Mouse (Mus musculus) kidney, embryonic 14.5 days (tissue): Measurements from ENCODE around the gene Arhgef40. TPM values are rescaled to one million over a fixed set of nuclear protein-coding genes. Genes with fewer than 3 reads are reported as not detected.

Experiments
- ATAC-seq: fragments of 200-750 bp; cut with Nextera tagmentation; 2 replicates; pipeline ENCODE4 v1.8.0; 2017; ENCODE audit warnings: moderate number of reproducible peaks, mild to moderate bottlenecking, moderate TSS enrichment, moderate library complexity; ENCODE audit not compliant: low FRiP score, low TSS enrichment
- H3K27ac ChIP-seq: fragments of 300-500 bp; sonication (generic); 2 replicates; pipeline ENCODE4 v1.5.1; 2014; ENCODE audit warnings: low read depth, mild to moderate bottlenecking, low read length, moderate library complexity, mixed read lengths
- H3K27me3 ChIP-seq: fragments of 300-500 bp; sonication (generic); 2 replicates; pipeline ENCODE4 v1.6.1; 2014; ENCODE audit warnings: mild to moderate bottlenecking, low read length; ENCODE audit not compliant: control insufficient read depth, insufficient read depth
- H3K36me3 ChIP-seq: fragments of 300-500 bp; sonication (generic); 2 replicates; pipeline ENCODE4 v1.6.1; 2014; ENCODE audit warnings: low read length, mixed read lengths; ENCODE audit not compliant: control insufficient read depth, insufficient read depth
- H3K4me1 ChIP-seq: fragments of 300-500 bp; sonication (generic); 2 replicates; pipeline ENCODE4 v1.6.1; 2014; ENCODE audit warnings: low read length, mixed read lengths; ENCODE audit not compliant: control insufficient read depth, insufficient read depth
- H3K4me2 ChIP-seq: fragments of 300-500 bp; sonication (generic); replicated peaks from 2 replicates; pipeline ENCODE4 v1.6.1; 2014; ENCODE audit warnings: low read depth, mild to moderate bottlenecking, low read length
- H3K4me3 ChIP-seq: fragments of 300-500 bp; sonication (generic); 2 replicates; pipeline ENCODE4 v1.5.1; 2014; ENCODE audit warnings: mild to moderate bottlenecking, low read length
- H3K9ac ChIP-seq: fragments of 300-500 bp; sonication (generic); 2 replicates; pipeline ENCODE4 v1.6.1; 2014; ENCODE audit warnings: low read depth, mild to moderate bottlenecking, low read length, moderate library complexity
- H3K9me3 ChIP-seq: fragments of 300-500 bp; sonication (generic); 2 replicates; pipeline ENCODE4 v1.6.1; 2016; ENCODE audit warnings: low read length; ENCODE audit not compliant: control insufficient read depth
- WGBS: fragments of 180-500 bp; shearing (Covaris S2); extraction: QIAGEN DNeasy Blood & Tissue Kit; methylation state at CpG from one replicate; pipeline ENCODE4 v1.1.7; 2014; 5-methylcytosine and 5-hydroxymethylcytosine counted together
- polyA plus RNA-seq: library from polyadenylated mRNA; unstranded; fragments of >200 nt; fragmentation: Nextera tagmentation; extraction: Ambion mirVana; gene quantifications from 2 replicates; pipeline ENCODE4 v1.2.1, GENCODE M21; 2014

The Arhgef40 gene
- 72.4 and 74.9 TPM in 2 replicates for polyA plus RNA-seq

DNA sequence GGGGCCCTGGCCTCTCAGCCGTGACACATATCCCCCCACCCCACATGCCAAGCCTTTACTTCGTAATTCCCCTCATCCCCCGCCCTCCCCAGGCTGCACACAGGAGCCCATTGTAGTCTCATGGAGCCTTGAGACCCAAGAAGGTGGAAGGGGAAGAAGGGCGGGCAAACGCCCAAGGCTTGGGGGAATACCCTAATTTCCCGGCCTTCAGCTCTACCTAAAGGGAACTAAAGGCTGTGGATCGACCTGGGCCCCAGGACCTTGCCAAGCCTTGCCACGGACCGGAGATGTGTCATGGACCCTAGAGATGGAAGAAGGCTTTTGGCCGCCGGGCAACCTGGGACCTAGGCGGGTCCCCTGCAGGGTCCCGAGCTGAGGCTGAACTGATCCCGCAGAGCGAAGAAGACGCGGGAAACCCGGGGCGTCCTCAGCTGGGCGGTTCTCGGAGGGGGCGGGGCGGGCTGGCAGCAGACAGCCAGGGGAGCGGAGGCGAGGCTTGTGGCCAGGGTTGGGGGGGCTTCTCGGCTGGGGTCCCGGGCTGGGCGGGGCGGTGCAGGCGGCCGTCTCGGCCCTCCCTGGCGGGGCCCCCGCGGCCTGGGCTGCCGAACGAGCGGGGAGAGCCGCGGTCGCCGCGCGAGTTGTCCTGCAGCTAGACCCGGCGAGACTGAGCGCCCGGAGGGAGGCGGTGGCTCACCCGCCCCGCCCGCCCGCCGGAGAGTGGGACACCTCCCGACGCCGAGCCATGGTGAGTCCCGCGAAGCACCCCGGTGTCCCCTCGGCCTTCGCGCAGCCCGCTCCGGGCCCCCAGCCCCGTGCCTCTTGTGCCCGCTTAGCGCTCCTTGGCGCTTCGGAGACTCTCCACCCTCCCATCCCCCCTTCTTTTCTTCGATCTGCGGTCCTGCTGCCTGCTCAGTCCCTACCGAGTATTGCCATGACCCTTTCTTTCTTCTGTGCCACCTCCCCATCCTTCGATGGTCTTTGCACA is at the start of gene Arhgef40:
Gene Arhgef40 (plus strand): TSS at position 473 of the 985 bp plus-strand sequence.
- ATAC-seq: peak; percentile 87
- peak within 1 kb of the TSS; percentile 70 for H3K27ac ChIP-seq
- H3K36me3 ChIP-seq: peaks cover 21% of the 10 kb centered on the region
- H3K4me2 ChIP-seq: peak within 1 kb of the TSS; percentile 80
- peak within 1 kb of the TSS; percentile 66 for H3K4me3 ChIP-seq
- H3K9ac ChIP-seq: peak within 1 kb of the TSS; percentile 82
- no peaks in the 10 kb centered on the region for H3K9me3 ChIP-seq
- no peaks in the 10 kb centered on the region for H3K27me3 ChIP-seq
- H3K4me1 ChIP-seq: peaks cover 25% of the 10 kb centered on the region
- WGBS: 0% methylated on average over 47 of the region's 74 CpGs

DNA sequence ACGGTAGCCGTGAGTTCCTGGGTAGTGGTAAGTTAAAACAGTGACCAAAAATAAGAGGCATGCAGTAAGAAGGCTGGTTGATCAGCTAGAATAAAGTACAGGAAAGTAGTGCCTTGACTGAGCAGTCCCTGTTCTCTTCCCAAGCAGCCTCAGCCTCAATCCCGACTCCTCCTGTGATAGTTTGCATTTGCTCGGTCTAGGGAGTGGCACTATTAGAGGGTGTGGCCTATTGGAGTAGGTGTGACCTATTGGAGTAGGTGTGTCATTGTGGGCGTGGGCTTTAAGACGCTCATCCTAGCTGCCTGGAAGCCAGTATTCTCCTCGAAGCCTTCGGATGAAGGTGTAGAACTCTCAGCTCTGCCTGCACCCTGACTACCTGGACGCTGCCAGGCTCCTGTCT is 45.5 kb upstream of the Arhgef40 start:
- 88% methylated on average over 9 of the region's 9 CpGs for WGBS
- no peaks in the 10 kb centered on the region for H3K27me3 ChIP-seq
- H3K4me1 ChIP-seq: peaks cover 10% of the 10 kb centered on the region; the same call in 1 of the 2 replicates
- H3K9ac ChIP-seq: no peak overlapping the region
- H3K9me3 ChIP-seq: peaks cover 4% of the 10 kb centered on the region; the same call in 1 of the 2 replicates
- H3K36me3 ChIP-seq: no peaks in the 10 kb centered on the region
- H3K27ac ChIP-seq: no peak overlapping the region
- ATAC-seq: no peak
- no peak overlapping the region for H3K4me3 ChIP-seq
- no peak overlapping the region for H3K4me2 ChIP-seq

DNA sequence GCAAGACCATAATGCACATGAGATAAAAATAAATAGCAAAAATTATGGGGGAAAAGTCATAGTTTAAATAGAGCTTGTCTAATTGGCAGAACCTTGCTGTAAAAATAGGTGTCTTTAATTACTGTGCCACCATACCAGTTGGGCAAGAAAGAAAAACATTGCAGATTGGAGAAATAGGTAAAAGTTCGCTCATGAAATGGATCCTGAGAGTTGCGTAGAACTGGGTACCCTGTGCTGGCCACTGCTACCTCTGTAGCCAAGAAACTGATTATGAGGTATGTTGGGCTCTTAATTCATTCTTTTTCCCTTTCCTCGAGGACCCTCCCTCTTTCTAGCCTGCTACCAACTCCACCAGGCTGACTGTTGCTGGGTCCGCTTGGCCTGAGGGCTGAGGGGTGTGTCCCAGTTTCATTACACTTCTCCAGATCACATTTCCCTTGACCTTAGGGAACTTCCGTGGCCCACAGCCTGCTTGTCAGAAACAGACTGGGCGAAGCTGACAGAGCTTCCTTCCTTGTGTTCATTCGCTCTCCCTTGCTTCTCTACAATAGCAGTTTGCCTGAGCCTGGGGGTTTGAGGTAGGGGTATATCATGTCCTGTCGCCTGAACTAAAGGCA is 43.5 kb upstream of the Arhgef40 start:
- Histone ChIP-seq H3K4me1 (peaks cover 10% of the 10 kb centered on the region; the same call in 1 of the 2 replicates), H3K27me3 (no peaks in the 10 kb centered on the region), H3K27ac (no peak overlapping the region), H3K4me2 (no peak overlapping the region), H3K4me3 (no peak overlapping the region), H3K9me3 (peaks cover 4% of the 10 kb centered on the region; the same call in 1 of the 2 replicates), H3K9ac (no peak overlapping the region), H3K36me3 (no peaks in the 10 kb centered on the region)
- peak; percentile 83 for ATAC-seq
- WGBS: 22% methylated on average over 8 of the region's 8 CpGs

DNA sequence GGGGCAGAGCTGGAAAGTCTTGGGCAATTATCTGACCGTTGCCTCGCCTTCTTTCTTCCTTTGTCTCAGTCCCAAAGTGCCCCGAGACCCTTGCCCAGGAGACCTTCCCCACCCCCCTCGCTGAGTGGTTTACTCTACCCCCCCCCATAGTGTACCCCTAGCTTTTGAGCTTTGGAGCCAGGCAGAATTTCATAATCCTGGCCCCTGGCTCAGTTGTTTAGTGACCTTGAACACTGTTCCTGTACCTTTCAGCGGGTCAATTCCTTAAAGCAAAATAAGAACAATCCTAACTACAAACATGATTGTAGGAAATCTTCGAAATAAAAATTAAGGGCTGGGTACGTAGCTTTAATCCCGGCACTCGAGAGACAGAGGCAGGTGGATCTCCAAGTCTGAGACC is 42.9 kb upstream of the Arhgef40 start:
- Histone ChIP-seq H3K36me3 (no peaks in the 10 kb centered on the region), H3K4me3 (no peak overlapping the region), H3K4me2 (no peak overlapping the region), H3K27ac (no peak overlapping the region), H3K9me3 (peaks cover 4% of the 10 kb centered on the region; the same call in 1 of the 2 replicates), H3K9ac (no peak overlapping the region), H3K27me3 (no peaks in the 10 kb centered on the region), H3K4me1 (peaks cover 10% of the 10 kb centered on the region; the same call in 1 of the 2 replicates)
- 0 out of 2 replicates have a peak, but pooled peaks have one; percentile 25 for ATAC-seq
- WGBS: 59% methylated on average over 9 of the region's 9 CpGs

DNA sequence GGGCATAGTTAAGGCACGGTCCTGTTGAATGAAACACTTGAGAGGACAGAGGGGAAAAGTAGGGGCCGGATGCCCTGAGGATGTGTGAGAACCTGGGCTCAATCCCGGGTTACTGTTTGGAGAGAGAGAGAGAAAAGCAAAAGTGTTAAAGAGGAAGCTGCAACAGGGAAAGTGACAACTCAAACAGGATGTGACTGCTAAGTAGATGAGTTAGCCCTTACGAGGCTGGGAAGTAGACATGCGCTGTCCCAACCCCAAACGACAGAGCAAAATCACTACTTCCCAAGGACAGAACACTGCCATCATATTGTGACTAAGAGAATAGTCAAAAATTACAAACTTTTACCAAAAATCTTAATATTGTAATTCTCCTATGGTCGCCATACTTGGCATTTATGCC is 42.3 kb upstream of the Arhgef40 start:
- H3K27me3 ChIP-seq: no peaks in the 10 kb centered on the region
- H3K4me3 ChIP-seq: no peak overlapping the region
- H3K9me3 ChIP-seq: peaks cover 4% of the 10 kb centered on the region; the same call in 1 of the 2 replicates
- no peak for ATAC-seq
- H3K9ac ChIP-seq: no peak overlapping the region
- H3K27ac ChIP-seq: no peak overlapping the region
- WGBS: 44% methylated on average over 7 of the region's 7 CpGs
- H3K36me3 ChIP-seq: no peaks in the 10 kb centered on the region
- peaks cover 10% of the 10 kb centered on the region; the same call in 1 of the 2 replicates for H3K4me1 ChIP-seq
- H3K4me2 ChIP-seq: no peak overlapping the region

DNA sequence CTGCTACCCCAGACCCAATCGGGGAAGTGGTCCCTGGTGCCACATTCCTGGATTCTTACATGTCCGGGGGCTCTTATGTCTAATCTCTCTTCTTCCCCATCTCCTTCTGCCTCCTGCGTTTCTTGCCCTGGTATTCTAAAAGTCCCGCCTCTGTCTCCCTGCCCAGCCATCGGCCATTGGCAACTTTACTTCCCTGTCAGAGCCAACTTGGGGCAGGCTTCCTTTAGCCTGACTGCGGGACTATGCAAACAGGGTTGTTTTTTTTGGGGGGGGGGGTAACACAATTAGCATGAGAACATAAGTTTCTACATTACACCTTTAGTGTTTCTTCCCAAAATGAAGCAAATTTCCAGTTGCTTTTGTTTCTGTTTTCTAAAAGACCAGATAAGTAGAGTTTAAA is 41.2 kb upstream of the Arhgef40 start:
- ATAC-seq: no peak
- no peak overlapping the region for H3K4me2 ChIP-seq
- 85% methylated on average over 6 of the region's 6 CpGs for WGBS
- H3K27me3 ChIP-seq: no peaks in the 10 kb centered on the region
- H3K4me3 ChIP-seq: no peak overlapping the region
- no peaks in the 10 kb centered on the region for H3K36me3 ChIP-seq
- H3K27ac ChIP-seq: no peak overlapping the region
- H3K9ac ChIP-seq: no peak overlapping the region
- no peaks in the 10 kb centered on the region for H3K9me3 ChIP-seq
- H3K4me1 ChIP-seq: peaks cover 10% of the 10 kb centered on the region; the same call in 1 of the 2 replicates

DNA sequence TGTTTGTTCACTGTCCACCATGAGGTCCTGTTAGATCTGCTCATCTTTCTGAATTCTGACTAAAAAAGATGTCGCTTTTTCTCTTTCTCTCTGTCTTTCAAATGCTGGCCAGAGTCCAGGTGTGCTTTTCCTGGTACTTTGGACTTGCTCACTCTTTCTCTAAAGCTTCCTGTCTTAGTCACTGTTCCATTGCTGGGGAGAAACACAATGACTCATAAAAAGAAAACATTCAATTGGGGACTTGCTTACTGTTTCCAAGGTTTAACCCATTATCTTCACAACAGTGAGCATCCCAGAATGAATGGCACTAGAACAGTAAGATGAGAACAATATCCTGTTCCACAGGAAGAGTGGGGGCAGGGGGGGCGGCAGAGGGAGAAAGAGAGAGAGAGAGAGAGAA is 24.2 kb upstream of the Arhgef40 start:
- Histone ChIP-seq H3K4me1 (no peaks in the 10 kb centered on the region), H3K9ac (no peak overlapping the region), H3K4me2 (no peak overlapping the region), H3K36me3 (no peaks in the 10 kb centered on the region), H3K9me3 (no peaks in the 10 kb centered on the region; the same call in 1 of the 2 replicates), H3K27me3 (no peaks in the 10 kb centered on the region), H3K27ac (no peak overlapping the region), H3K4me3 (no peak overlapping the region)
- no peak for ATAC-seq
- WGBS: 81% methylated on average over 2 of the region's 2 CpGs

DNA sequence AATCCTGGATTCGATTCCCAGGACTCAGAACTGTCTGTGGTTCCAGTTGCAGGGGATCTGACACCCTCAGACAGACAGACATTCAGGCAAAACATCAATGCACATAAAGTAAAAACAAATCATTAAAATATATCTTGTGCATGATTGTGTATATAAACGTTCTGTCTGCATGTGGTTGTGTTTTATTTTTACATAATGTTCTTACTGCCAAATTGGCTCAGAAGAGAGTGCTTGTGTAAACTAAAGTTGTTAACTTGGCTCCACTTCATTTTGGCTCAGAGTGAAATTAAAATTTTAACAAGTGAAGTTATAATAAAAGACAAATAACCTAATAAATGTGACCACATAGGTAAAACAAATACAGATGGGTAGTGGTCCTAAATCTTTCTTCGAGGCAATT is 17.1 kb upstream of the Arhgef40 start:
- no peak for ATAC-seq
- no peak overlapping the region for H3K4me3 ChIP-seq
- no peaks in the 10 kb centered on the region for H3K9me3 ChIP-seq
- no peaks in the 10 kb centered on the region for H3K4me1 ChIP-seq
- 90% methylated on average over 3 of the region's 3 CpGs for WGBS
- H3K27ac ChIP-seq: no peak overlapping the region
- H3K9ac ChIP-seq: no peak overlapping the region
- H3K4me2 ChIP-seq: no peak overlapping the region
- H3K36me3 ChIP-seq: no peaks in the 10 kb centered on the region
- H3K27me3 ChIP-seq: no peaks in the 10 kb centered on the region
